Mouse (Mus musculus) cerebellum, postnatal 14 days (tissue): Measurements from ENCODE around the gene Tmem143.
"Not testable (repeated sequence)": the region's sequence is repeated elsewhere in the genome, so short reads cannot be mapped to it uniquely, and the experiment has no call there.

Experiments used
- DNase-seq, 2 experiments: peaks; one replicate each; pipeline ENCODE4 v3.0.0; 2021; ENCODE audit warnings: mixed read lengths in 2 of 2

Tmem143 gene

GRCm38 (mm10) chr7:45923762-45924428, 27.2 kb downstream of the Tmem143 start, which contains the start of gene Ccdc114:
TSS of gene Ccdc114 (plus strand) at chr7:45924072.
- DNase-seq, result peak; percentile 38 to 55

GRCm38 (mm10) chr7:45924429-45924816, 27.7 kb downstream of the Tmem143 start:
- peak in 1 of 2 experiments; percentile 23 for DNase-seq

- peak; percentile 28 to 43 for DNase-seq
Observed at GRCm38 (mm10) chr7:45928626-45929295, 32.0 kb downstream of the Tmem143 start.

- no peak for DNase-seq
Observed at GRCm38 (mm10) chr7:45929688-45930087, 32.9 kb downstream of the Tmem143 start.

- not testable (repeated sequence) for DNase-seq
Observed at GRCm38 (mm10) chr7:45933766-45934165, 37.0 kb downstream of the Tmem143 start.

GRCm38 (mm10) chr7:45935114-45935513, 38.4 kb downstream of the Tmem143 start:
- peak; percentile 78 to 85 for DNase-seq

GRCm38 (mm10) chr7:45939836-45940235, 43.1 kb downstream of the Tmem143 start:
- DNase-seq, result no peak

- DNase-seq, result no peak
Observed at GRCm38 (mm10) chr7:45941986-45942385, 45.2 kb downstream of the Tmem143 start.

GRCm38 (mm10) chr7:45943280-45943679, 46.5 kb downstream of the Tmem143 start:
- DNase-seq, result peak in 1 of 2 experiments; percentile 34

GRCm38 (mm10) chr7:45949061-45949460, 52.3 kb downstream of the Tmem143 start:
- no peak for DNase-seq

- no peak for DNase-seq
Observed at GRCm38 (mm10) chr7:45956611-45957010, 59.9 kb downstream of the Tmem143 start.
